Mouse (Mus musculus): Measurements from ENCODE around the gene Olfr1249.
"Not testable (repeated sequence)": the region's sequence is repeated elsewhere in the genome, so short reads cannot be mapped to it uniquely, and the experiment has no call there.

Olfr1249 gene

DNA sequence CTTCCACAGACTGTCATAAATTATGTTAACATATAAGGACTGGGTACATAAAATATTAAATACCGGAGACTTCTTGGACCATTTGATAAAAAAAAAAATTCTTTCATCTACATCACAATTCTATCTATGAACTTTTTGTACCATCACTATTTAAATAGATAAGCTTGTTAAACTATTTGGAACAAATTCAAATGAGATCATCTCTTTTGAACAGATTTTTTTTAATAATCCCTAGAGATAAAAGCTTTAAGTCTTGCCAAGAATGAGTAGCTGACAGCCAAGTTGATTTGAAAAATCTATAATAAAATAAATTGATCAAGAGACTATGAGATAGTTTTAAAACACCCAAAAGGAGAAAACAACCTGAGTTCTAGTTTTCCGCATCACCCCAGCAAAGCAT lies at the start of gene Olfr1249:
TSS of gene Olfr1249 (minus strand) at position 101 of the 400 bp plus-strand sequence.
- DNase-seq (ENCODE audit: extremely low read depth, insufficient read length, low spot score) = no peak

DNA sequence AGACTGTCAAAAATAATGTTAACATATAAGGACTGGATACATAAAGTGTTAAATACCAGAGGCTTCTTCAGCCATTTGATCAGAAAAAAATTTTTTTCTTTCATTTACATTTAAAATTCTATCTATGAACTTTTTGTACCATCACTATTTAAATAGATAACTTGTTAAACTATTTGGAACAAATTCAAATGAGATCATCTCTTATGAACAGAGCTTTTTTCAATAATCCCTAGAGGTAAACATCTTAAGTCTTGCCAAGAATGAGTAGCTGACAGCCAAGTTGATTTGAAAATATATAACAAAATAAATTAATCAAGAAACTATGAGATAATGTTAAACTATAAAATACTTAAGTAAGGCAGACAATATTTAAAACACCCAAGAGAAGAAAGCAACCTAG lies 37.1 kb upstream of the Olfr1249 start, which contains the start of gene Olfr1251:
TSS of gene Olfr1251 (minus strand) at position 101 of the 400 bp plus-strand sequence.
- DNase-seq (ENCODE audit: extremely low read depth, insufficient read length, low spot score) = no peak

DNA sequence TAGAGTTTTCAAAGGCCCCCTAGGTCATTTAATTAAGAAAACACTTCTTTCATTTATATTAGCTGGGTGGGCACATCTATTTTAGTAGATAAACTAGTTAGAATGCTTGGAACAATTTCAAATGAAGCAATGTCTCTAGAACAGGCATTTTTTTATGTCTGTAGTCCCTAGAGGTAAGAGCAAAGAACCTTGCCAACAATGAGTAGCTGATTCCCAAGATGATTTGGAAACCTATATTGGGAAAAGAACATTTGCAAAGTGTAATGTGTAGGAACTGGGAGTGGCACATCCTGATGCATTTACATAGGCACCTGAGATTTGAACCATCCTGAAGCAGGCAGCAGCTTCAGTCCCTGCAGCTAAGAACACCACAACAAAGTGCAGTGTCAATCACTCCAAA lies 26.6 kb upstream of the Olfr1249 start, which contains the start of gene Olfr1250:
TSS of gene Olfr1250 (minus strand) at position 101 of the 400 bp plus-strand sequence.
- no peak for DNase-seq (ENCODE audit: extremely low read depth, insufficient read length, low spot score)

DNA sequence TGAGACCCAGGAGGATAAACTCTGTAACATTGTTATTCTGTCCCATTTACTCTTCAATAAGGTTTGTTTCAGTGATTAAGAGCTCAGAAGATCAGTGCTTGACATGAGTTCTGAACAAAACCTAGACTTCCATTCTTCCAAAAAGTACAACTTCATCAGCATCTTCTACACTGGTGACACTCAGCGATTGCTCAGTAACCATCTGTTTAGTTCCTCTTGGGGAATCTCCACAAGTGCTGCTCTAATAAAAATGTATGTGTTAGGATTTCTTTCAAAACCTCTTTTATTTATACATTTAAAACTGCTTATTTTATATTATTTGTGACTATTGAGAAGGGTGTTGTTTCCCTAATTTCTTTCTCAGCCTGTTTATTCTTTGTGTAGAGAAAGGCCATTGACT lies 16.6 kb downstream of the Olfr1249 start, which contains the start of gene Olfr1248:
TSS of gene Olfr1248 (minus strand) at position 101 of the 400 bp plus-strand sequence.
- DNase-seq (ENCODE audit: extremely low read depth, insufficient read length, low spot score) = not testable (repeated sequence)

- DNase-seq (ENCODE audit: extremely low read depth, insufficient read length, low spot score) = no peak
Observed at GRCm38 (mm10) chr2:89614030-89614429, 20.8 kb downstream of the Olfr1249 start, which contains the start of gene Olfr1247. Olfr1247 (minus strand) TSS chr2:89614130.

- DNase-seq (ENCODE audit: extremely low read depth, insufficient read length, low spot score) = no peak
Observed at GRCm38 (mm10) chr2:89593057-89593456, 41.7 kb downstream of the Olfr1249 start, which contains the start of gene Olfr1246. Olfr1246 (minus strand) TSS chr2:89593157.
